Mouse (Mus musculus) spleen, adult 2 months (tissue): ENCODE measurements at regions not wholly inside any gene's neighbourhood (a gene's known extent, or its start where the extent isn't known, plus 50 kb on each side); places are given as distances from the start of the nearest gene placed in this dataset.

Source experiments
- CTCF ChIP-seq: fragments of 200-500 bp; IDR thresholded peaks from 2 replicates; pipeline ENCODE4 v1.5.1; 2011; ENCODE audit warnings: mild to moderate bottlenecking, inconsistent platforms; ENCODE audit not compliant: insufficient read depth, insufficient read length, insufficient replicate concordance; ENCODE audit errors: extremely low read depth
- POLR2A ChIP-seq: fragments of 200-500 bp; IDR thresholded peaks from 2 replicates; pipeline ENCODE4 v1.6.1; 2011; ENCODE audit warnings: low read depth, low read length, inconsistent platforms

DNA sequence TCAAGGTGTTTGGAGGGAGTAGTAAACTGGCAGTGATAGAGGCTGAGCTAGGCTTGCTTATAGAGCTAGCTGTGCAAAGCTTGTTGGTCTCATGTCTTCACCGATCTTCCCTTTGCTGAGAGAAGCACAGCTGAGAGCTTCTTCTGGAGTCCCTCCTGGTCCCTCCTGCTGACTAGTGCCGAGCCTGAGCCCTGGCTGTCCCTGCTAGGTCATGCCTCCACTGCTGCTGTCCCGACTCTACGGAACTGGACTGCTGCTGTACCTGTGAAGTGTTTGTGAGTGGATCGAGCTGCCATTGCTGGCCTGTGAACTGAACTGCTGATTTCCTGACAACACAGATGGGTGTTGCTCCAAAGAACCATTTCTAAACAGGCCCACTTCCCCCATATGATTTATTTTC, 83.0 kb upstream of the Mast4 start:
- no peak for TF ChIP-seq CTCF
- TF ChIP-seq POLR2A: no peak
